Mouse (Mus musculus): Measurements from ENCODE around the gene Rdx.
"Not testable (repeated sequence)": the region's sequence is repeated elsewhere in the genome, so short reads cannot be mapped to it uniquely, and the experiment has no call there.

Rdx gene

DNA sequence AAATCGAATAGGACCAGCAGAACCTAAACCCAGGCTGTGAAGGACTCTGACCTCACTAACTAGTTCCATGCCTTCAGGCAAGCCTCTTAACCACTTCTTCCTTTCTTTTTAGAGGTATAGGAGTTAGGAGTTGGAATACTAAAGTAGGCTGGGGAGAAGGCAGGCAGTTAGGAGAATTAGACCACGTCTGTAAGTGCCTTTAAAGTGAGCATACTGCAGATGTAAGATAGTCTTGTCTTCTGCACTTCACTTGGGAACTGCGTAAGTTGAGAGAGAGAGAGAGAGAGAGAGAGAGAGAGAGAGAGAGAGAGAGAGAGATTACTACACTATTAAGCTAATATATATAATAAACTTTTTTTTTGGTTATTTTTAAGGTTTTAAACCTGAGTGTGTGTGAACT, 8.3 kb downstream of the Rdx start:
- no peak for DNase-seq (ENCODE audit: low spot score)

DNA sequence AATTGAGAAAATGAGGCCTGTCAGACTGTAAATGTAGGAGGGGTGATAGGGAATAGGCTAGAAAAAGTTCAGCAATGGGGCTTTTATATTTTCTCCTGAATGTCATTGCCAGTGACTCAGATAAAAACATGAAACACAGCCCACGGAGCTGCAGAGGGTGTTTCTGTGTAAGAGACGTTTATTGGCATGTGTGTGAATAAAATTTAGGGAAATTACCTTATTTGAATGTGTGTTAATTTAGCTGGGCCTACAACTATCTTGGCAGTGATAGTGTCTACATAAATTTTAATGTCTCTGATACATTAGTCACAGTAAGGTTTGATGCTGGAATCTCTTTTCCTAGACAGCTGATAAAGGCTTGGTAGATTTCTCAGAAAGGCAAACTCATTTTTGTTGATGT, 12.8 kb downstream of the Rdx start:
- DNase-seq (ENCODE audit: low spot score), result no peak

DNA sequence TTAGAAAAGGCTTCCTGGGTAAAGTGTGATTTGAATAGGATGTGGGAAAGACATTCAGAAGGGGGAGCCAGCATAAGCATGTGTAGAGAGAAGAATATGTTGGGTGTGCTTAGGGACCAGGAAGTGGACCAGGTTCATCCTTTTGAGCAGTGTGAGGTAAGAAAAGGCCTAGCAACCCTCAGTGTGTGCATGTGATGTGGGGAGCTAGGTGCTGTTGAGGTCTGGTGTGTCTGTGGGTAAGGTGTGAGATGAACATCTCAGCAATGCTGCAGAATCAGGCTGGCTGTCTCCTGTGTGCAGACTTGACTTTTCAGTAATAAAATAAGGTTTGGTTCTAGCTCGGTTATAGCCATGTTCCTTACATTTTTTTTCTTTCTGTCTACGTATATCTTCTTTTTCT, 23.1 kb downstream of the Rdx start:
- DNase-seq (ENCODE audit: low spot score), result no peak

DNA sequence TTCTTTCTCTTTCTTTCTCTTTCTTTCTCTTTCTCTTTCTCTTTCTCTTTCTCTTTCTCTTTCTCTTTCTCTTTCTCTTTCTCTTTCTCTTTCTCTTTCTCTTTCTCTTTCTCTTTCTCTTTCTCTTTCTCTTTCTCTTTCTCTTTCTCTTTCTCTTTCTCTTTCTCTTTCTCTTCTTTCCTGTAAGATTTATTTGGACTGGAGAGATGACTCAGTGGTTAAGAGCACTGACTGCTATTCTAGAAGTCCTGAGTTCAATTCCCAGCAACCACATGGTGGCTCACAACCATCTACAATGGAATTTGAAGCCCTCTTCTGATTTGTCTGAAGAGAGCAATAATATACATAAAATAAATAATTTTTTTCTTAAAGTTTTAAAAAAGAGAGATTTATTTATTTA, 24.4 kb downstream of the Rdx start:
- not testable (repeated sequence) for DNase-seq (ENCODE audit: low spot score)

DNA sequence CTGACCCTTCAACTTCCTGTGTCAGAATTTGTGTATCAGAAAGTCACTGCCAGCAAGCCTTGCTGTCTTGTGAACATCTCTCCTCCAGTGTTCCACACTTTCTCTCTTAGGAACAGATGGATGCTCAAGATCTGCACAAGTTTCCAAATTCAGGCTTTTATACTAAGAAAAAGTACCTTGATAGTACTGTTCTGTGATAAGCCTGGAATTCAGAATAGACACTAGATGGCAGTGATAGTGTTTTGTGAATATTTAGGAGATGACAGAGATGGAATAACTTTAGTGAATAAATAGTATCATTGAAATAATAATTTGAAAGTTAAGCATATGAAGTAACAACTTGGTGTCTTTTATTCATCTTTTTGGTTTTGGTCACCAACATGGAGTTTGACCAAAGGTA, 25.2 kb downstream of the Rdx start:
- DNase-seq (ENCODE audit: low spot score), result no peak

DNA sequence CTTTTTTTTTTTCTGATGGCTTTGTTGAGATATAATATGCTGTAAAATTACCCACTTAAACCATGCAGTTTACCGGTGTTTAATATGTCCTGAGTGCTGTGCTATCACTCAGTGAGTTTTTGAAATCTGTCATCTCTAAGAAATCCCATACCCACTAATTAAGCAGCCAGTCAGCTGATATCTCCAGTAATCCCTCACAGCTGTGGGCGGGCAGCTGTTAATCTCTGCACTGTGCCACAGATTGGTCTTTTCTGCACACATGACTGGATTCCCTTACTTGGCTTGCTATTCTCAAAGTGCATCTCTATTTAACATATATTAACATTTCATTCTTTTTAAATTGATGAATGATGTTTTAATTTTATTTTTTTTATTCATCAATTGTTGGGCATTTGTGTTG, 29.1 kb downstream of the Rdx start:
- DNase-seq (ENCODE audit: low spot score), result no peak

DNA sequence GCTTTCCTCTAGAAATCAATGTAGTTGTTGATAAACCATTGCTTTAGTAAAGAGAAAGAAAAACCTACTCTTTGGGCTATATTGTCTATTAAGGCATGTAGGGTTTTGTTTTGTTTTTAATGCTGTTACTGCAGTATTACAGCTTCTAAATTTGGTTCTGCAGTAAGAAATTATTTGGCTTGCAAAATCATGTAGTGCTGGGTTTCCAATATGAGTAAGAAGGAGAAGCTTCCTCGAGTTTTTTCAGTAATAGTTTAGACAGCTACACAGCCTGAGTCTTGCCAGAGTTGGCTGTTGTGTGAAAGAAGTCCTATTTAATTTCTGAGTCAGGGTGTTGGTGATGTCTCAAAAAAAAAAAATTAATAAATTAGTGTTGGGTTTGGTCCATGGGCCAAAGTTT, 30.7 kb downstream of the Rdx start:
- no peak for DNase-seq (ENCODE audit: low spot score)

DNA sequence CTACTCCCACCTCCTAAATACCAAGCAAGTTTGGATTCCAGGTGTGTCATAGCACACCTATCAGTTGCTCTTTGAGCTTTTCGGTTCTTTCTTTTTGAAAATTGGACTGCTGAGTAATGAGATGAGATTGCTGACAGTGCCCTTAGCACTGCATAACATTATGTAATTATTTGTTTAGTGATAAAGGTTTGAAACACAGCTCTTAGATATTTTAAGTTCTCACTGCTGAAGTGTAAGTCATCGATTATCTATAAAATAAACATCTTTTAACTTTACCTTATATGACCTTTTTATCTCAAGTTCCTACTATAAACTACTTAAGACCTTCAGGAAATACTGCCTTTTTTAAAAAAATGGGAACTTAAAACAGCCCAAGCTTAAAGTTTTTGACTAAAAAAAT, 35.0 kb downstream of the Rdx start:
- no peak for DNase-seq (ENCODE audit: low spot score)

DNA sequence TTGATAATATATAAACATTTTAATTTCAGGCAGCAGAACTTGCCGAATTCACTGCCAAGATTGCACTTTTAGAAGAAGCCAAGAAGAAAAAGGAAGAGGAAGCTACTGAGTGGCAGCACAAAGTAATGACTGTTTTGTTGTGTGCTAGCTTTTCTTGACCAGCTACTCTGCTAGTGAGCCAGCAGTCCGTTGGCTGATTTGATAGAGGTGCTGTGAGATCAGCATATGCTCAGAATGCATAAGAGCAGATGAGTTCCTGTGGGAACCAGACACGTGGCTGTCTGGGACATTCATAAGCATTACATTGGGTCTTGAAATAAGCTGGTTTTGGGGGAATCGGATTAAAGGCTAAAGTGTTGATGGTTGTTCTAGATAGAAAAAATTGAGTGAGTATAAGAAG, 35.4 kb downstream of the Rdx start:
- DNase-seq (ENCODE audit: low spot score), result no peak

DNA sequence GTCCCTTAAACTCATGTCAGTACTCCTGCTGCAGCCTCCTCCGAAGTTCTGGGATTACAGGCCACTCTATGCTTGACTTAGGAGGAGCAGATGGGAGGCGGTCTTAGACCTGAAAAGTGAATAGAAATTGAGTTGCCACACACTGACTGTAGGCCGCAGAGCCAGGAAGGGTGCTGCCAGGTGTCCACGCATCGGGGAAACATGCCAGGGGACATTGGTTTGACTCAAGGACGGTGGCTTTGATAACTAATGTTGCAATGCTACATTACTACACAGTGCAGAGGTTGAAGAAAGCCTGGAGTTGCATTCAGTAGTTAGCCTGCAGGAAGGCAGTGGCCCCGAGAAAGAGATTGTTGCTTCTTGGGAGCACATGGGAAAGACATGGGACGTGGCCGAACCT, 44.8 kb downstream of the Rdx start:
- DNase-seq (ENCODE audit: low spot score), result no peak

DNA sequence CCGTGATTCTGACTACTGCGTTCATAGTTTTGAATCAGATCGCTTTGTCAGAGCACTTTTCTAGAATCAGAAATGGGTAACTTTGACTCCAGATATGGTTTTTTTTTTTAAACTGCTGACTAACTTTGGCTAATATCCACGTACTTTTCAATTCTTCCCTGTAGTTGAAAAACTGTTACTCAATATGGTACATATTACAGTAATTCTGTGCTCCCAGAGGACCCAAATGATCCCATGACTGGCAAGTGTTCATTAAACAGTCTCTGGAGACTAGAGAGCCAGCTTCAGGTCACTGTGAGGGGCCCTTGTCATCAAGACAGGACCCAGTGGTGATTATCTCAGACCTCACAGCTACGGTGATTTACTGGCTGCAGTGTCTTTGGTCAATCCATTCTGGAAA, 45.3 kb downstream of the Rdx start:
- DNase-seq (ENCODE audit: low spot score), result no peak

DNA sequence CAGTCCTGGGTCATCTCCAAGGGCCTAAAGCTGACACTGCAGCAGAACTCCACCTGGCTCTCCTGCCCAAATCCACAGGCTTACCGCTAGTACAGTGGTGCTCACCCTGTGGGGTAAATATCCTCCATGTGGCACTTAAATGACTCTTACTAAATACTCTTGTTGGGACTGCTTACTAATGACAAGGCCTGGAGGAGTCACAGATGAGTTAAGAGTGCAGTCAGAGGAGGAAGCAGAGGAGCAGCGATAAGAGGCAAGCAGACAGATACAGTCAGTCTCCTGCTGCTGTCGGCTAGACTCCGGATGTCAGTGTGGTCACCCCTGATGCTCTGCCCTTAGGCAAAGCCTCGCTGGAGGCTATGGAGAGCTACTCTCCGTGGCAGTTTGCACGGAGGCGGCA, 46.1 kb downstream of the Rdx start:
- no peak for DNase-seq (ENCODE audit: low spot score)

DNA sequence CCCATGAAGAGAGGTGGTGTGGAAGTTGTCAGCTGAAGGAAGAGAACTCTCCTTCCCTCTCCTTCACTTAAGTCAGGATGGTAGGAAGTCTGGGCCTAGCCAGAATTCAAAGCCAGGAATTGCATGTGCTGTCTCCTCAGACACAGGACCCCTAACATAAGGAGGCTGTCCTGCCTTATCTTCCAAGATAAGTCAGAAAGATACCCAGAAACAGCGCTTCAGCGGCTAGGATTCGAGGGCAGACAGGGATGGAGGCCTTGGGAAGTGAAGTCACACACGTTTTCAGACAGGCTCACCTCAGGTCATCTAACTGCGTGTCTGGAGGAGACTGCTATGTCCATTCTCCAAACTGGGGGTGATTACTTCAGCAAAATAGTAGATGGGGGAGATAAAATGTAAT, 47.0 kb downstream of the Rdx start:
- DNase-seq (ENCODE audit: low spot score), result no peak

DNA sequence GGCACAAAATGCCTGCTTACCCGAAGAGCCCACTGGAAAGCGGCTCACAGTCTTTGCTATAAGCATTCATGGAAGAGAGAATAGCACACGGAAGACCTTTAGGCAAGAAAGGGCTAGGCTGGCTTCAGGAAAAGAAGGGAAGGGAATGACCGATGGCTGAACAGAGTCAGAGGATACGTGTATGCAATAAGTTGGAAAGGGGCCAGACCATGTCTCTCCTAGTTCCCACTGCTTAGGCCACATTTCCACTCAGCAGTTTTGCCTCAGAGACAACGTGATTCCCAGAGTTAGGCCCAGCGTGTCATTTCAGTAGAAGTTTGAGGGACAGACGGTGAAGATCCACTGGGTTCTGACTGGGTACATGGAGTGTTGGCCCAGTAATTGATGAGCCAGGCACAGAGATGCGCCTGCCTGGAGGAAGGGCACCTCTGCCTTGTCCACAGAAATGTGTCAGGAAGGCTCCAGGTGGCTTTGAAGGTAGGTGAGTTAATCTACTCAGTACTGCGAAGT, 47.6 kb downstream of the Rdx start:
- no peak for DNase-seq (ENCODE audit: low spot score)

DNA sequence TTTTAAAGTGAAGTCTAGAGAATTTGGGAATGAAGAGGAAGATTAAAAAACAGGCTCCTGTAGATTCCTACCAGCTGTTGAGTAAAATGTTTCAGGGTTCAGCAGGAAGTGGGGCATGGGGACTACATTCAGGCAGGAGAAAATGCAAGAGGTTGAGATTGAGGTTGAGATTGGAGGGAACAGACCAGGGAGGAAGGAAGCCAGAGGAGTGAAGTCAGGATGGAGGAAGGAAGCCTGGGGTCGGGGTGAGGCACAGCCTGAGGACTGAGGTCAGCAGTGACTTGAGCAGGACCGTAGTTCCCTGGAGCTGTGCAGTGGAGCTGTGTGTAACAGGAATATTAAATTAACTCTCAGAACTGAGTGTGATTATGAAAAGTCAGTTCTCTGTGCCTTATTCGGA, 48.7 kb downstream of the Rdx start:
- no peak for DNase-seq (ENCODE audit: low spot score)

DNA sequence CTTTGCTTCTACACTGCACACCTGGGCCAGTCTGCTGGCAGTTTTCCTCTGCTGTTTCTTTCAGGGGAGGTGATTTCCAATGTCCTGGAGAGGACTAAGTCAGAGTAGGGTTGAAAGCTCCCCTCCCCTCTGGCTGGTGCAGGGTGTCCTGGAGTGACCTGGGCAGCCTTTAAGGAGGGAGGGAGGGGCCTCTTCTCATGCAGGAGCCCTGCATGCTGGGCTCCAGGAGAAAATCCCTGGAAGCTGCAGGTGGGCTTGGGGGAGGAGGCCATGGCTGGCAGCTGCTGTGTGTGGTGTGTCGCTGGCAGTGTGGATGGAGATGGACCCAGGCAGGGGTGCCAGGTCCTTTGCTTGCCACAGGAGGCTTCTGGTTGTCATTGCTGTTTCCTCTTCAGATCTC, 50.4 kb downstream of the Rdx start:
- no peak for DNase-seq (ENCODE audit: low spot score)

DNA sequence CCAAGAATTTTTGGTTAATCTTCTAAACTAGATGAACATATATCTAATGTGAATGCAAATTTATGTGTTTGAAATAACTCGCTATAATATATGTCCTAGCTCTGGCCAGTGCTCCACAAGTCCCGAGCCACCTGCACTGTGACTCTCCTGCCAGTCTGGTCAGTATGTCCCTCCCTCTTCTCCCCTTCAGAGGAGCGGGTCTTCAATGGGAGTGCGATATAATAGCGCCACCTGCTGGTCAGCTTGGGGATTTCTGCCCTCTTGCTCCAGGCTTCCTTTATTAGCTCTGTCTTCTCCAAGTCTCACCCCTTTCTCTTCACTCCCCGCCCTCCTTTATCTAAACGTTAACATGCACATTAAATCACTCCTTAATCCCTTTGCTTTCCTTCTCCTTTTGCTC, 51.6 kb downstream of the Rdx start:
- DNase-seq (ENCODE audit: low spot score), result no peak

DNA sequence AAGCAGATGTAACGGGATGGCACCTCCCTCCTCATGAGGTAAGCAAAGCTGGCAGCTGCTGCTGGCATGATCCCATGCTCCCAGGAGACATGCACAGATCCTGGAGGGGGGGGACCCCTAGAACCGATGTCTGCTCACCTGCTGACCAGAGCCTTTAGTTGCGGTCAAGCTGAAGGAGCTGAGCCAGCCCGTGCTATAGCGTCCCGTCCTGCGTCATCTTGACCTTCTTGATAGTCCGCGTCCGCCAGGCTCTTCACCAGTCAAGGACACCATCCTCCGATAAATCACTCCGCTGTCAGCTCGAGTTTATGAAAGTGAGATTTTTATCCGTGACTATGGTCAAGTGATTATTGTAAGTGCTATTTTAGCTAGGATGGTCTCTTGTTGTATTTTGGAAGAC, 53.5 kb downstream of the Rdx start:
- no peak for DNase-seq (ENCODE audit: low spot score)

DNA sequence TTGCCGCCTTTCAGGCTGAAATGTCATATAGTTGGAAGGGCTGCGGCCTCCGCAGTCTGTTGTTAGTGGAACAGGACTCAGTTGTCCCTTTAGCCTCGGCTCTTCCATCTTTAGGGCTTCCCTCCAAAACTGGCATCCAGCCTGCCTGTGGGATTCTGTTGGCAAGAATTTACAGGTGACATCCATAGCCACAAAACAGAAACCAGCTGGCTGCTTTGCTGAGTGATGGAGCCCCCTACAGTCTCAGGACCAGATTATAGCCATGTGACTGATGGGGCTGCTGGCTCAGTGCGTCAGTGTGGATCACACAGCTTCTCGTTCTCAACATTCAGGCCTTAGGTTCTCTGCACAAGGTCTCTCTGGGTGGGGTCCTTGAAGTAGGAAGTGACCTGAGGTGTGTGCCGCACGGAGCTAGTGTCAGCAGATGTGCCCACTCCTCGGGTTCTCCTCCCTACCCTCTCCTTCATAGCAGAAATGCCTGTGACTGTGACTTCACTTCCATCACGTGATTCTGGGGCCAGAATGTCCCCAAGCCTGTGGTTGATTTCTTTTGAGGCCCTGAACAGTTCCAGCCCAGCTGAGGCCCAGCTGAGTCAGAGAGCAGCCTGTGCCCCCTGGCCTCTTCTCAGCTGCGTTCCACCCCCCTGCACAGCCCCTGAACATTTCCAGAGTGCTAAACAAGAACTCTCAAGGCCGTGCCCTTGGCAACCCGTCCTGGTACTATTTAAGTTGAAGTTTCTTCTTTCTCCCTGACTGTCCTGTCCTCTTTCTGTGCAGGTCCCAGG, 55.3 kb downstream of the Rdx start:
- DNase-seq (ENCODE audit: low spot score), result no peak

DNA sequence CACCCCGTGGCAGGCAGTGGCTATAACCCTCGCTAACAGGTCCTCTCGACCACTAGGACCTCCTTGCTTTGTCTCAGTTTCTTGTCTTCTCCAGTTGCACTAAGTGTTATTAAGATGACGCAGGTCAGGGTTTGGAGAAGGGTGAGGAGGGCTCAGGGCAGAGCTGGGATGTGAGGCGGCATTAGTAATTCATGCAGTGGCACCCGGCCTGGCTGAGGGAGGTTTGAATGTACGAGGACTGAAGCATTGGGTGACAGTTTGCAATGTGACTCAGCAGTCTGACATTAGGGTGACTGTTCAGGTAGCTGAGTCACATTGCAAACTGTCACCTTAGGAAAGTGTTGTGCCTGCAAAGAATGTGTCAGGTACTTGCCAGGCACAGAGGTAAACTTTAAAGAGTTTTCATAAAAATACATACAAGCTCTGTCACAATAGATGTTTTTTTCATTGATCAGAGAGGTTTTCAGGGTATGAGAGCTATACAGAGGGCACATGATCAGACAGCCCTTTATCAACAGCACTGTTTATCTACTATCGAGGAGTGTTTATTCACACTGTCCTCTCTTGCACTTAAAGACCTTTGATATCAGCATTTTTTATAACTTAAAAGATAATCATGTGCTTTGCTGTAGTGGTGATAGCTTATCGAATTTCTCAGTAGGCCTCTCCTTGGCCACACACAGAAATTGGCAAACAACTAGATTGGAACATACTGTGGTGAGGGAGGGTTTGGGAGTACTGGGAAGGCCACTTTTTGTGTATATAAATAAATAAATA, 56.7 kb downstream of the Rdx start:
- DNase-seq (ENCODE audit: low spot score), result no peak

DNA sequence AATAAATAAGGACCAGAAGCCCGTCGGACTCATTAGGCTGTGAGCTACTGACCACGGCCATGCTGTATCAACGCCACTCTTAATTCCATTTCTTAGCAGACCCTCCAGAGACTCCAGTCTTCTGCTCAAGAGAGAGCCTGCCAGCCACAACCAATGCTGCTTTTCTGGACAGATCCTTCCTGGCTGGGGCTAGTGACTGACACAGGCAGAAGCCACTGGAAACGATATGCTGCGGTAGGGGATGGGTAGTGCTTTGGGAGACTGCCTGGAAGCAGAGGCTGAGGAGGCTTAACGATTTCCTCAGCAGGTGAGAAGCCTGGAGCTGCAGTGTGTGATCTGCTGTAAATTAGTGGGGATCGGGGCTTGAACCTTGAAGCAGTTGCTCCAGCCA, 57.2 kb downstream of the Rdx start:
- DNase-seq (ENCODE audit: low spot score), result no peak

DNA sequence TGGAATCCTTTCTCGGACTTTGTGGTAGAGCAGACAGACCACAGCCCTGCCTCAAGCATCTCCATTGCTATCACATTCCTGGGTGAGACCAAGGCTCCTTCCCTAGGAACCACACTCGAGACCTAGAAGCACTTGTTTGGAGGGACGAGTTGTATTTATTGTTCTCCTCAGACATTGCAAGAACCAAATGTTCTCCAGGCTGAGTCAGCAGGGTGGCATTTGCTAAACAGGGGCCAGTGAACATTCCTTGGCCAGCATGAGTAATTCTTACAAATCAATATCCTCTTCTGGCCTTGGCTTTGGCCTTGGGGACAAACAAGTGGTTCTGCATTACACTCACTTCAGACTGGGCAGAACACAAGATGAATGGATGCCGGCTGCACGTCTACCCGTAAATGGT, 58.5 kb downstream of the Rdx start:
- DNase-seq (ENCODE audit: low spot score), result no peak

DNA sequence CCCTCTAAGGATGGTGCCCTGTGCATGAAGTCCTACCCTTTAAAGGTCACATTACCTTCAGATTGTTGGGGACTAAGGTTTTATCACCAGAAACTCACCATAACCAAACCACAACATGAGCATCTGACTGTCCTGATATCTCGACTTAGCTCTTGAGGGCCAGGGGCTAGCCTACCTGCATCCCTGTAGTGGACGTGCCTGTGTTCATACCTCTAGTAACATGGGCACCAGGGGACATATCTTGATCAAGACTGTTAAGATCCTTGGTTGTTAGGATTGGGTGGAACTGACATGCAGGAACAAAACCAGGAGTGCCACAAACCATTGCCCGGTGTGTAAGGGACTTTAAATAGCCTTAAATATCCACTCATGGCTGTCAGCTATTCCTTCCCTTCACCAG, 60.2 kb downstream of the Rdx start:
- no peak for DNase-seq (ENCODE audit: low spot score)

DNA sequence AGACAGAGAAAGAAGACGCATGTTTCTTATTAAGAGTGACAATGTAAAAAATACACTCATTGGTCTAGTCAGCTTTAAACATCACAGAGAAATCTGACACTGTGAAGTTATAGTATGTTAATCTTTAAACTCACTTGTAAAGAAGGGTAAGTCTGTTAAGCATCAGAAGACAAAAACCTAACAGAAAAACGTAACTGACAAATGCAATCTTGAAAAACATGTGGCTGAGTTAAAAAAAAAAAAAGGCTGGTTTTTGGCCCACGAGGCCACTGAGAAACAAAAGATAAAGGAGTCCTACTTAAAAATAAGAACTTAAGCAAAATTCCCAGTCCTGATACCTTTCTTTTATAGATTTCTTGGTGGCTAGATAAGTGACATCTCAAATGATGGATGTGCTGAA, 63.8 kb downstream of the Rdx start:
- no peak for DNase-seq (ENCODE audit: low spot score)

Measured in urinary bladder, postnatal 10 days (tissue).